Mouse (Mus musculus) lung, embryonic 15.5 days (tissue): ENCODE data around the gene Foxi2. TPM values are rescaled to one million over a fixed set of nuclear protein-coding genes. Genes with fewer than 3 reads are reported as not detected.

Experiments
- ATAC-seq: fragments of 200-750 bp; cut with Nextera tagmentation; 2 replicates; pipeline ENCODE4 v1.8.0; 2017; ENCODE audit warnings: moderate number of reproducible peaks, borderline replicate concordance; ENCODE audit not compliant: low FRiP score, low TSS enrichment; ENCODE audit errors: extremely low read depth
- H3K27ac ChIP-seq: fragments of 300-500 bp; sonication (generic); 2 replicates; pipeline ENCODE4 v1.5.1; 2015; ENCODE audit warnings: moderate library complexity, mild to moderate bottlenecking, inconsistent platforms
- H3K27me3 ChIP-seq: fragments of 300-500 bp; sonication (generic); 2 replicates; pipeline ENCODE4 v1.6.1; 2015; ENCODE audit warnings: inconsistent platforms
- H3K36me3 ChIP-seq: fragments of 300-500 bp; sonication (generic); 2 replicates; pipeline ENCODE4 v1.6.1; 2015; ENCODE audit warnings: inconsistent platforms
- H3K4me1 ChIP-seq: fragments of 300-500 bp; sonication (generic); 2 replicates; pipeline ENCODE4 v1.6.1; 2015; ENCODE audit warnings: inconsistent platforms
- H3K4me2 ChIP-seq: fragments of 300-500 bp; sonication (generic); 2 replicates; pipeline ENCODE4 v1.6.1; 2015; ENCODE audit warnings: inconsistent platforms, mild to moderate bottlenecking, moderate library complexity
- H3K4me3 ChIP-seq: fragments of 300-500 bp; sonication (generic); 2 replicates; pipeline ENCODE4 v1.5.1; 2015; ENCODE audit warnings: mild to moderate bottlenecking, inconsistent platforms
- H3K9ac ChIP-seq: fragments of 300-500 bp; sonication (generic); 2 replicates; pipeline ENCODE4 v1.6.1; 2015; ENCODE audit warnings: inconsistent platforms
- H3K9me3 ChIP-seq: fragments of 300-500 bp; sonication (generic); 2 replicates; pipeline ENCODE4 v1.6.1; 2016; ENCODE audit warnings: inconsistent platforms
- WGBS: fragments of 180-500 bp; shearing (Covaris S2); methylation state at CpG from one replicate; pipeline ENCODE4 v1.1.7; 2015; 5-methylcytosine and 5-hydroxymethylcytosine counted together
- polyA plus RNA-seq: library from polyadenylated mRNA; unstranded; fragments of >200 nt; fragmentation: Nextera tagmentation; extraction: Ambion mirVana; gene quantifications from 2 replicates; pipeline ENCODE4 v1.2.1, GENCODE M21; 2015

The Foxi2 gene
- polyA plus RNA-seq, 1 experiment from 2014 or later = not detected

DNA sequence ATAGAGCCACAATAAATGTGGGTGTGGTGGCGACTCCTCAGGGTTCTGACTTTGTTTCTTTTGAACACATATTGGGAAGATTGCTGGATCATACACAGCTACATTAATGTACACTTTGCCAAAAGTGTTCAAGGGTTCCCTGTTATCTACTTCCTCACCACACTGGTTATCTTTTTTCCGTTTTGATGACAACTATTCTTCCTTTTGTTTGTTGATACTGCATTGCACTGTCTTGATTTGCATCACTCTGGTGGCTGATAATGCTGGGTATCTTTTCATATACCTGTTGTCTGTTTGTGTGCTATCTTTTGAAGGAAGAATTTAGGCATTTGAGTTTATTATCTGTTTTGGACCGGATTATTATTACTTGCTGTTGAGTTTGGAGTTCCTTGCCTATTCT is 3.3 kb upstream of the Foxi2 start:
- Histone ChIP-seq H3K27ac (no peak overlapping the region), H3K4me3 (no peak overlapping the region), H3K36me3 (no peaks in the 10 kb centered on the region), H3K9ac (no peak overlapping the region), H3K9me3 (no peaks in the 10 kb centered on the region), H3K4me2 (no peak overlapping the region), H3K27me3 (peaks cover 45% of the 10 kb centered on the region), H3K4me1 (no peaks in the 10 kb centered on the region)
- WGBS = 42% methylated on average over 3 of the region's 3 CpGs
- ATAC-seq = no peak

DNA sequence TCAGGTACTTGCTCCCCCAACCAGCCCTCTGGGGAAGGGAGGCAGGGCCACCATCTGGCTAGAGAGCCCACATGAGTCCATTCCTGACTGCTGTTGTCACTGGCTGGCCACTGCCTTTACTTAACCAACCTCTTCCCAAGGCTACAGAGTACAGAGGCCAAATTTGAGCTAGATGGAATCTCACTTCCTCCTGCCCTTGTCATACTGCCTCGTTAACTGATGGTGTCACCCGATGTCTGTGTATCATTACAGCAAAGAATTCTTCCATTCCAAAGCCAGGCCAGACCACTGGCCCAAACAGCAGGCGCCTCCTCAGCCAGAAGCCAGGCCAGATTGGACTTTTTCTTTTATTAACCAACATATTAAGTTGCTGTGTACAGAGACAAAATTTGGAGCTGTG is 1.6 kb upstream of the Foxi2 start:
- Histone ChIP-seq H3K27ac (no peak overlapping the region), H3K4me1 (no peaks in the 10 kb centered on the region), H3K4me3 (no peak overlapping the region), H3K9me3 (no peaks in the 10 kb centered on the region), H3K9ac (no peak overlapping the region), H3K36me3 (no peaks in the 10 kb centered on the region), H3K27me3 (peaks cover 50% of the 10 kb centered on the region), H3K4me2 (no peak overlapping the region)
- WGBS = 59% methylated on average over 3 of the region's 3 CpGs
- no peak for ATAC-seq

GRCm38 (mm10) chr7:135412357-135412756 is 2.2 kb downstream of the Foxi2 start:
- Histone ChIP-seq H3K4me1 (no peaks in the 10 kb centered on the region), H3K27me3 (peaks cover 49% of the 10 kb centered on the region), H3K9me3 (no peaks in the 10 kb centered on the region), H3K36me3 (no peaks in the 10 kb centered on the region), H3K27ac (no peak overlapping the region), H3K4me3 (no peak overlapping the region), H3K9ac (no peak overlapping the region), H3K4me2 (no peak overlapping the region)
- WGBS = 49% methylated on average over 6 of the region's 6 CpGs
- ATAC-seq = no peak

- Histone ChIP-seq H3K9ac (no peak overlapping the region), H3K4me3 (no peak overlapping the region), H3K9me3 (no peaks in the 10 kb centered on the region), H3K4me2 (no peak overlapping the region), H3K27me3 (no peaks in the 10 kb centered on the region), H3K27ac (no peak overlapping the region), H3K4me1 (no peaks in the 10 kb centered on the region), H3K36me3 (no peaks in the 10 kb centered on the region)
- WGBS = 86% methylated on average over 6 of the region's 6 CpGs
- no peak for ATAC-seq
These were observed 18.7 kb downstream of the Foxi2 start for GRCm38 (mm10) chr7:135428840-135429239.

DNA sequence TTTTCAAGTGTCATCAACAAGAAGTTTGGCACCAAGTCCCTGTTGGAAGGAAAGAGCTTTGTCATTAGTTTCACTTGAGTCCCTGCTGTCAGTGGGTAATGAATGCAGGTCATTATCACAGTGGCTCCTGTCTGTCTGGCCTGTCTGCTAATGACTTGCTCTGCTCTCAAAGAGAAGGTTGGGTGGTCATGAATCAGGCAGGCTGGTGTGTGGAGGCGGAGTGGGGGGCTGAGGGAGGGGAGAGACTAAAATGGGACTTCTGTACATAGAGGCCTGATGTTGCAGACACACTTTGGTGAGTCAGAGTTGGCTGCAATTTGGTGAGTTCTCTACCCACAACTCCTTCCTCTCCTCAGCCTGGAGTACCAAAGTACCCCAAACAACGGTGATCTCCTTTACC is 20.8 kb downstream of the Foxi2 start:
- WGBS = 69% methylated on average over 2 of the region's 2 CpGs
- Histone ChIP-seq H3K9ac (no peak overlapping the region), H3K36me3 (no peaks in the 10 kb centered on the region), H3K27me3 (no peaks in the 10 kb centered on the region), H3K4me2 (no peak overlapping the region), H3K4me1 (no peaks in the 10 kb centered on the region), H3K4me3 (no peak overlapping the region), H3K9me3 (no peaks in the 10 kb centered on the region), H3K27ac (no peak overlapping the region)
- ATAC-seq = no peak

- Histone ChIP-seq H3K4me2 (no peak overlapping the region), H3K36me3 (no peaks in the 10 kb centered on the region), H3K27me3 (no peaks in the 10 kb centered on the region), H3K4me1 (no peaks in the 10 kb centered on the region), H3K4me3 (no peak overlapping the region), H3K27ac (no peak overlapping the region), H3K9me3 (no peaks in the 10 kb centered on the region), H3K9ac (no peak overlapping the region)
- ATAC-seq = no peak
- 64% methylated on average over 4 of the region's 4 CpGs for WGBS
These were observed 33.8 kb downstream of the Foxi2 start for GRCm38 (mm10) chr7:135443903-135444302.

GRCm38 (mm10) chr7:135451340-135451739 is 41.2 kb downstream of the Foxi2 start:
- 68% methylated on average over 3 of the region's 3 CpGs for WGBS
- Histone ChIP-seq H3K4me1 (no peaks in the 10 kb centered on the region), H3K27ac (no peak overlapping the region), H3K4me2 (no peak overlapping the region), H3K4me3 (no peak overlapping the region), H3K9ac (no peak overlapping the region), H3K27me3 (no peaks in the 10 kb centered on the region), H3K36me3 (no peaks in the 10 kb centered on the region), H3K9me3 (no peaks in the 10 kb centered on the region)
- ATAC-seq = no peak

GRCm38 (mm10) chr7:135452366-135452765 is 42.3 kb downstream of the Foxi2 start:
- Histone ChIP-seq H3K36me3 (no peaks in the 10 kb centered on the region), H3K4me1 (no peaks in the 10 kb centered on the region), H3K9me3 (no peaks in the 10 kb centered on the region), H3K4me3 (no peak overlapping the region), H3K27me3 (no peaks in the 10 kb centered on the region), H3K27ac (no peak overlapping the region), H3K9ac (no peak overlapping the region), H3K4me2 (no peak overlapping the region)
- WGBS = 42% methylated on average over 1 of the region's 1 CpGs
- ATAC-seq = no peak

- Histone ChIP-seq H3K36me3 (no peaks in the 10 kb centered on the region), H3K27ac (no peak overlapping the region), H3K9ac (no peak overlapping the region), H3K27me3 (no peaks in the 10 kb centered on the region), H3K9me3 (no peaks in the 10 kb centered on the region), H3K4me3 (no peak overlapping the region), H3K4me1 (no peaks in the 10 kb centered on the region), H3K4me2 (no peak overlapping the region)
- no peak for ATAC-seq
- WGBS = 41% methylated on average over 3 of the region's 3 CpGs
These were observed 43.6 kb downstream of the Foxi2 start for GRCm38 (mm10) chr7:135453690-135454089.

Other genes starting within 250 kb of the Foxi2 start
- 0.24 TPM in 1 of 2 replicates, not detected in the other for gene Nps, start 151.6 kb upstream of the Foxi2 start, polyA plus RNA-seq
- 0.04 TPM in 1 of 2 replicates, not detected in the other for gene Clrn3, start 118.3 kb downstream of the Foxi2 start, polyA plus RNA-seq
- 1.7 and 2.2 TPM in 2 replicates for gene Ptpre, start 127.2 kb downstream of the Foxi2 start, polyA plus RNA-seq